Mouse (Mus musculus): Measurements from ENCODE around the gene Mydgf.

The Mydgf gene

GRCm38 (mm10) chr17:56144546-56144945, 39.2 kb downstream of the Mydgf start:
- DNase-seq (ENCODE audit: extremely low read depth, low read depth, low spot score) = no peak

DNA sequence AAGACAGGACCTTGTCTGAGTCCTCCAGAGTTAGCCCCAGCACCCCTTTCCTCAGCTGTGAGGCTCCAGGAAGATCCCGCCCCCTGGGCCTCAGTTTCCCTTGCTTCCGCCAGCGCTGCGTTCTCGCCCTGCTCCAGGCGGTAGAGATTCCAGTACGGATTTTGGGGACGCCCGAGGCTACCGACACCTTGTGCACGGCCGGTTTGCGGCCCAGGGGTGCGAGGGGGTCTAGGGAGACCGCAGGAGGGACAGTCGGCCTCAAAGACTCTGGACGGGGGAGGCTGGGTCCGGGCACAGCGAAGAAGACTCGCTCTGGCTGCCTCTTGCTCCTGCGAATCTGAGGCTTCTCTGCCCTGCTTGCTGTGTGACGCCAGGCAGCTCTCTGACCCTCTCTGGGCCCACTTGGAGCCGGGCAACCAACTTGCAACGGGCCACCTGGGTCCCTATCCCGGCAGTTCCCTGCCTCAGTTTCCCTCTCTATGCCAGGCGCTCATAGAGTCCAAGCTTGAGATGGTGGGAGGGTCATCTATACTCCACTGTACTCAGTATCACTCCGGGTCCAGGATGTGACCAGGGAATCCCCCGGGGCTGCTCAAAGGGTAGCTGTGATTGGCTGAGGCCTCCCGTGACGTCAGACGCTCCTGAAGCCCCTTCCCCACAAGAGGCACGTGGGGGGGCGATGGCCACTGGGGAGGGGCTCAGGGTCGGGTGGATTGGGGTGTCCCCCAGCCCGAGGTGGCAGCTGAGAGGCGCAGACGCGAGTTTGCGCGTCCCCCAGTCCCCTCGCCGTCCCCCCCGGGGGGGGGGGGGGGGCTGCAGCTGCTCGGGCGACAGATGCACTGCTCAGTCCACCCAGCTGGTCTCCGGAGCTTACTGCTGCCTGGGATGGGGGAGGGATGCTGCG, 41.8 kb downstream of the Mydgf start:
- DNase-seq (ENCODE audit: extremely low read depth, low read depth, low spot score) = no peak

DNA sequence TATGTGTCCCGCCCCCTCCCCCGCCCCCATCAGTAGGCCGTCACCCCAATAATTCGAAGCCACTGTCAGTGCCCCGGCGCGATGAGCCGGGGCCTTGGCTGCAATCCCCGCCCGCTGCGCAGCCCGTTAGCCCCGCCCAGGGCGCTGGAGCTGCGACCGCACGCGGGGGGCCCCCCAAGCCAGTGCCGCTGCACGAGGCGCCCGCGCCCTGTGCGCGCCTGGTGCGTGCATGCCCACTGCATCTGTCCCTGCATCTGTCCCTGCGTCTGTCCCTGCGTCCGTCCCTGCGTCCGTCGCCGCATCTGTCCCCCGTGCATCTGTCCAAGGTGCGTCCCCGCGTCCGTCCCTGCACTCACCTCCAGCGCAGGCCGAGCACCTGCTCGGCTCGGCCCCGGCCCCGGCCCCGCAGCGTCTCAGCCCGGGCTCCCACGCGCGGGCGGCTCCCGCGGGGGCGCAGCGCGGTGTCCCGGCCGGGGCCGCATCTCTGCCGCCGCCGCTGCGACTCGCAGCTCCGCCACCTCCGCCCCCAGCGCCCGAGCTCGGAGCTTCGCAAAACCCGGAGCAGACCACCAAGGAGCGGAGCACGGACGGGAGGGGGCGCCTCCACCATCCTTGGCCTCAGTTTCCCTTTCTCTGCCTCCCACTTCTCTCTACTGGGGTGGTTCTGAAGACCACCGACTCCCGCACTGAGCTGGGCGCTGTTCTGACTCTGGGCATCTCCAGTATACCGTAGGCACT, 43.7 kb downstream of the Mydgf start, which contains the start of gene Sema6b:
TSS of gene Sema6b (minus strand) at position 486 of the 738 bp plus-strand sequence.
- DNase-seq (ENCODE audit: extremely low read depth, low read depth, low spot score) = no peak

DNA sequence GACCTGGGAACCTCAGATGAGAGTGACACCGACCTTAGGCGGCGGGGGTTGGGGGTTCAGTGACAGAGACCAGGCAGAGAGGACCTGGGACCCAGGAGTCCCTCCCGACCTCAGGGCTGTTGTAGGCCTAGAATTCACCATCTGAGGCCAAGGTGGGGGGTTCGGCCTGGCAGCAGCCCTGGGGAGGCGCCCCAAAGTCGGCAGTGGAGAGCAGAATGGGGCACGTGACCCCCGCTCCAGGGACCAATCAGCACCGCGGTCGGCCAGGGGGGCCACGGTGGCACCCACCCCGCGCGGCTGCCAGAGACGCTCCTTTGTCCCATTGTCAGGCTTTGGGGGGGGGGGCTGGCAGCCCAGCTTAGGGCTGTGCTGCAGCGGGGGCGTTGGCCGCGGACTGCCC, 44.4 kb downstream of the Mydgf start:
- DNase-seq (ENCODE audit: extremely low read depth, low read depth, low spot score) = no peak

DNA sequence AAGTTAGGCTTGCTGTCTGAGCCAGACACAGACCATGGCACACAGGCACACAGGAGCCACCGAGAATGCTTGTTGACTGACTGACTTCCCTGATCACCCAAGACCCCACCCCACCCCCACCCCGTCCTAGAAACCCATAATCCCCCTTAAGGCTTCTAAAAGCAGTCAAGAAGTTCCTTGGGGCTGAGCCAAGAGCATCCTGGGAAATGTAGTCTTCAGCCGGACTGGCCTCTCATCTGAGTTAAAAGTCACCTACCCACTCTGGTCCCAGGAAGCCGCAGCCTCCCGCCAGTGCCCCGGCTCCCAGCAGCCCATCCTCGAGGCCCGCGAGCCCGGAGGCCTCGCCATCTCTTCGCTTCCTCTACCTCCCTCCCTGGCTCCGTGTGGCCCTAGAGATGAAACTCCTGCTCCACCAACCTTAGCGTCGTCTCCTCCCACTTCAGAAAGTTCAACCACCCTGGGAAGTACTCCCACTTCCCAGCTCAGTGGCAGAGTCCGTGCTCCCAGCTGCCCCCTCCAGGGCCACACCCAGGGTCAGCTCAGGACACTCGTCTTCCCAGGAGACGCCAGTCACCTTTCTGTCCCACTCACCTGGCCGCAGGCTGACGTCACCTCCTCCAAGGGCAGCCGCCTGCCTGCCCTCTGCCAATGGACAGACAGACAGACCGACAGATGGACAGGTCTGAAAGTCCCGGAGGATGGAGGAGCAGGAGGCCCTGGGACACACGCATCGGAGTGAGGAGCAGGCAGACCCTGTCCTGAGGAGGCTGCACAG, 45.7 kb downstream of the Mydgf start:
- DNase-seq (ENCODE audit: extremely low read depth, low read depth, low spot score) = no peak

DNA sequence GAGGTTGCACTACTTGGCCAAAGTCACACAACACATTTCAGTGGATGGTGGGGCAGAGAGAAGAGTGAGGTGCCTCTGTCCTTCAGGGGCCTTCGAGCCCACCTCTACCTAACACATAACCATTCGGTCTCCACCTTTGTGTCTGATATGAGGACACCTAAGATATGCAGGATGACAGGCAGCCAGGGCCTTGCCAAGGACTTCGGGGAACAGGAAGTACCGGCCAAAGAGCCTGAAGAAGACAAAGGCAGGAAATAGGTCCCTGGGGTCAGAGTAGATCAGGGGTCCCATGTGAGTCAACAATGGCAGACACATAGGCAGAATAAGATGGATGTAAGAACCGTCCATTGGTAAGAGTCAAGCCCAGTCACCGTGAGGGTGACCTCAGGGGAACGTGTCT, 47.2 kb downstream of the Mydgf start:
- no peak for DNase-seq (ENCODE audit: extremely low read depth, low read depth, low spot score)

- DNase-seq (ENCODE audit: extremely low read depth, low read depth, low spot score) = no peak
Observed at GRCm38 (mm10) chr17:56134463-56134971, 49.2 kb downstream of the Mydgf start.

- DNase-seq (ENCODE audit: extremely low read depth, low read depth, low spot score) = no peak
Observed at GRCm38 (mm10) chr17:56133457-56134363, 50.0 kb downstream of the Mydgf start.

DNA sequence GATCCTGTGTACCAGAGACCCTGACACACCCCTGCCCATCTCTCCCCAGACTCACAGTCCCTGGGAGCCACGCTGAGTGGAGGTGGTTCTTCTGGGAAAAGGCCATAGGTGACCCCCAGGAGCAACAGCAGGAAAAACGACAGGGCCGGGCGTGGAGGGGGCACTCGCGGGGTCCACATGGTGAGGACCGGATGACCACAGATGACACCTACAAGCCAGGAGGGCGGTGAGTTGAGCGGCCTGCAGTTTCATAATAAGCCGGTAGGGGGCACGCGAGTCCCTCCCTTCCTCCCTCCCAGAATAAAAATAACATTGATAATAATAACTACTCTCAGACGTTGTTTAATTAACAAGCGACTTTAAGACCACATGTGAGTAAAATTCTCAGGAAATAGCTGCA, 51.1 kb downstream of the Mydgf start:
- no peak for DNase-seq (ENCODE audit: extremely low read depth, low read depth, low spot score)

DNA sequence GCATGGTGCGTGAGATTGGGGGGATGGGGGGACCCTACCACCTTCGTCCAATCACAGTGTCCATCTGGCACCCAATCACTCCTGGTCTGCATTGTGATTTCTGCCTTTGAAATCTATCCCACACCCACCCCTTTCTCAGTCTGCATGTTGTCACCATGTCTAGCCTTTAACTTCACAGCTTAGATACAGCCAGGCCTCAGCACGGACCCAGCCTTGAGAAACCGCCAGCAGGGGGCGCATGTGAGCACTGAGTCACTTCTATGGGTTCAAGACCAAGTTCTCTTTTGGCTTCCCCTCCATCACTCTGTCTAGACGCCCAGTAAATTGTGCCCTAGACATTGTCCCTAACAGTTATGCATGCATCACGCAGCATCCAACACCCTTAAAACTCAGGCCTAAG, 51.9 kb downstream of the Mydgf start:
- no peak for DNase-seq (ENCODE audit: extremely low read depth, low read depth, low spot score)

GRCm38 (mm10) chr17:56131136-56131535, 52.6 kb downstream of the Mydgf start:
- no peak for DNase-seq (ENCODE audit: extremely low read depth, low read depth, low spot score)

DNA sequence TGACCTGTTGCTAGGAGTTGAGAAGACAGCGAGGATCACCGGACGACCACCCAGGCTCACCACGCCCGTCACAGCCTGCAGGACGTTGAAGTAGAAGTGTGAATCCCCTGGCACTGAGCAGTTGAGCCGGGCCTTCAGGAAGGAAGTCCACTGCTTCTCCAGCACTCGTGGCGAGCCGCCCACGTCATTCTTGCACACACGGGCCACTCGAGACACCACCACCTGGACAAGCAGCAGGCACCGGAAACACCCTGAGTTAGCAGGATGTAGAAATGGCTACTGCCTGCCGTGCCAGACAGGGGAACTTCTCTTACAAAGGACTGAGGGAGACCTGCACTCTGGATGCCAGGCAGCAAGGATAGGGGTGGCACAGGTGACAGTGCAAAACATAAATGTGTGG, 55.5 kb downstream of the Mydgf start:
- no peak for DNase-seq (ENCODE audit: extremely low read depth, low read depth, low spot score)

GRCm38 (mm10) chr17:56126175-56126574, 57.5 kb downstream of the Mydgf start:
- no peak for DNase-seq (ENCODE audit: extremely low read depth, low read depth, low spot score)
